Mouse (Mus musculus): ENCODE measurements at regions not wholly inside any gene's neighbourhood (a gene's known extent, or its start where the extent isn't known, plus 50 kb on each side); places are given as distances from the start of the nearest gene placed in this dataset.

- no peak for TF ChIP-seq CTCF (IDR thresholded peaks at IDR 0.05; ENCODE audit: low read depth)
- no peak for TF ChIP-seq EP300 (IDR thresholded peaks at IDR 0.05; ENCODE audit: low read depth)
Observed at GRCm38 (mm10) chr3:147153998-147154397, 301.8 kb downstream of the Ttll7 start.
